Mouse (Mus musculus) 3T3-L1 (cell line): ENCODE data around the gene 6330403K07Rik.

ENCODE experiments used
- DNase-seq: peaks from one replicate; pipeline ENCODE4 v3.0.0-alpha.2; 2015; ENCODE audit warnings: low read depth, low spot score

Gene 6330403K07Rik

DNA sequence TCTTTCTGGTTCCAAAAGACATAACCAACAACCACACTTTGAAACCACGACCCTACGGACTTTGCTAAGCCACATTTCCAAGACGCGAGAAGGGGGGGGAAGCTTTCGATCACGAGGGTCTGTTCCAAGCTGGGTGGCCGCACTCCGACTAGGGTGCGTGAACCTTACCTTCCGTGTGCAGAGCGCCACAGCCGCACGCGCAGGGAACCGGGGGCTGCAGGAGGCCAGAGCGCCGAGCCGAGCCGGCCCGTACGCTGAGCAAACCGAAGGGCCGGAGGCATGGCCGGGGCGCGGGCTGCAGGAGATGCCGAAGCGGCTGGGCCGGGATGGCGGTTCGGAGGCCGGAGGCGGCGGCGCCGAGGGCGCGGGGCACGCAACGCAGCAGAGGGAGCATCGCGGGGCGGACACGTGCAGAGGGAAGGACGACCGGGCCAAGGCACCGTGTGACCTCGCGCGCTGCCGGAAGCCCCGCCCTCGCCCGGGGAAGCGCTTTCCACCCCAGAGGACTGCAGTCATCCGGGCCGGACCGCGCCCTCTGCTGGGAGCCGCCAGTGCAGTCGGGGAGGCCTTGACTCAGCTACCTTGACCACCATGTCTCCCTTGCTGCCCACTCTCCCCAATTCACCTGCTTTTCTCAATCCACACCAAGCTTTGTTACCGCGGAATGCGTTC lies 50.6 kb downstream of the 6330403K07Rik start, which contains the start of gene C1qbp:
C1qbp (minus strand) TSS at position 470 of the 672 bp plus-strand sequence.
- peak; percentile 88 for DNase-seq

DNA sequence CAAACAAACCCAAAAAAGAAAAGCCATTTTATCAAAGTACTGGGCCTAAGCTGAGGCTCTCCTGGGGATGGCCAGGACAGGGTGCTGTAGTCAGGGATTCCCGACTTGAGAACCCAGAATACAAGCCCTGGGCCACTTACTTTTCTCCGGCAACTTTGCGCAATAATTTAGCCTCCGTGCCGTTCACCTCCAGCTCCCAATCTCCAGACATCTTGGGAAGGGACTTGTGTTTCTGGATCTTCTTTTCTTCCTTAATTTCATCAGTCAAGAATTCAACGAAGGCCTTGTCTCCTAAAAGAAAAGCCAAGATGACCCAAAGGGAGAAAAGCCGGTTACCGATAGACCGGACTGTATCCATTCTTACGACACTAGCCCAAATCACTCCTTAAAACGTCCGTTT lies 51.3 kb downstream of the 6330403K07Rik start:
- DNase-seq, result peak; percentile 13
